Mouse (Mus musculus) midbrain, embryonic 12.5 days (tissue): ENCODE results near the gene Lrrc28. TPM values are rescaled to one million over a fixed set of nuclear protein-coding genes. Genes with fewer than 3 reads are reported as not detected.

Experiments used
- ATAC-seq: fragments of 200-750 bp; cut with Nextera tagmentation; 2 replicates; pipeline ENCODE4 v1.8.0; 2017; ENCODE audit warnings: low read depth, moderate TSS enrichment, moderate library complexity; ENCODE audit not compliant: low FRiP score
- H3K27ac ChIP-seq: fragments of 300-500 bp; sonication (generic); replicated peaks from 2 replicates; pipeline ENCODE4 v1.5.1; 2016; ENCODE audit warnings: mild to moderate bottlenecking
- H3K27me3 ChIP-seq: fragments of 300-500 bp; sonication (generic); 2 replicates; pipeline ENCODE4 v1.6.1; 2016; ENCODE audit warnings: mild to moderate bottlenecking
- H3K36me3 ChIP-seq: fragments of 300-500 bp; sonication (generic); 2 replicates; pipeline ENCODE4 v1.6.1; 2016
- H3K4me1 ChIP-seq: fragments of 300-500 bp; sonication (generic); 2 replicates; pipeline ENCODE4 v1.6.1; 2016
- H3K4me2 ChIP-seq: fragments of 300-500 bp; sonication (generic); replicated peaks from 2 replicates; pipeline ENCODE4 v1.6.1; 2016; ENCODE audit warnings: mild to moderate bottlenecking, moderate library complexity
- H3K4me3 ChIP-seq: fragments of 300-500 bp; sonication (generic); 2 replicates; pipeline ENCODE4 v1.5.1; 2016; ENCODE audit warnings: mild to moderate bottlenecking
- H3K9ac ChIP-seq: fragments of 300-500 bp; sonication (generic); replicated peaks from 2 replicates; pipeline ENCODE4 v1.6.1; 2016; ENCODE audit warnings: mild to moderate bottlenecking, moderate library complexity
- H3K9me3 ChIP-seq: fragments of 300-500 bp; sonication (generic); 2 replicates; pipeline ENCODE4 v1.6.1; 2016; ENCODE audit warnings: mild to moderate bottlenecking
- WGBS: fragments of 180-500 bp; shearing (Covaris S2); methylation state at CpG from one replicate; pipeline ENCODE4 v1.1.7; 2016; 5-methylcytosine and 5-hydroxymethylcytosine counted together
- polyA plus RNA-seq: library from polyadenylated mRNA; unstranded; fragments of >200 nt; fragmentation: Nextera tagmentation; extraction: Ambion mirVana; gene quantifications from 2 replicates; pipeline ENCODE4 v1.2.1, GENCODE M21; 2016

Lrrc28 gene
- polyA plus RNA-seq, 1 experiment from 2014 or later: 29.8 TPM

- no peaks in the 10 kb centered on the region for H3K9me3 ChIP-seq
- H3K4me2 ChIP-seq: peak overlapping the region; percentile 65
- peaks cover 25% of the 10 kb centered on the region for H3K4me1 ChIP-seq
- 42% methylated on average over 8 of the region's 8 CpGs for WGBS
- ATAC-seq: no peak
- peak overlapping the region; percentile 76 for H3K4me3 ChIP-seq
- no peaks in the 10 kb centered on the region for H3K27me3 ChIP-seq
- no peak overlapping the region for H3K27ac ChIP-seq
- H3K9ac ChIP-seq: peak overlapping the region; percentile 82; the same call in 1 of the 2 replicates
- peaks cover 5% of the 10 kb centered on the region; the same call in 1 of the 2 replicates for H3K36me3 ChIP-seq
These were observed 777 bp downstream of the Lrrc28 start for GRCm38 (mm10) chr7:67644291-67644690.

- Histone ChIP-seq H3K4me2 (no peak overlapping the region), H3K27me3 (no peaks in the 10 kb centered on the region), H3K36me3 (peaks cover 10% of the 10 kb centered on the region), H3K9me3 (no peaks in the 10 kb centered on the region), H3K27ac (no peak overlapping the region), H3K9ac (no peak overlapping the region), H3K4me3 (no peak overlapping the region), H3K4me1 (peaks cover 18% of the 10 kb centered on the region)
- no peak for ATAC-seq
- 92% methylated on average over 9 of the region's 9 CpGs for WGBS
These were observed 2.1 kb downstream of the Lrrc28 start for GRCm38 (mm10) chr7:67642955-67643354.

- WGBS: 87% methylated on average over 3 of the region's 3 CpGs
- Histone ChIP-seq H3K27me3 (no peaks in the 10 kb centered on the region), H3K4me2 (no peak overlapping the region), H3K36me3 (peaks cover 21% of the 10 kb centered on the region), H3K4me1 (peaks cover 4% of the 10 kb centered on the region; the same call in 1 of the 2 replicates), H3K9me3 (no peaks in the 10 kb centered on the region), H3K27ac (no peak overlapping the region), H3K4me3 (no peak overlapping the region), H3K9ac (no peak overlapping the region)
- no peak for ATAC-seq
These were observed 6.1 kb downstream of the Lrrc28 start for GRCm38 (mm10) chr7:67639006-67639405.

- Histone ChIP-seq H3K4me3 (no peak overlapping the region), H3K4me2 (no peak overlapping the region), H3K36me3 (peaks cover 24% of the 10 kb centered on the region), H3K9ac (no peak overlapping the region), H3K27me3 (no peaks in the 10 kb centered on the region), H3K27ac (no peak overlapping the region), H3K4me1 (peaks cover 4% of the 10 kb centered on the region; the same call in 1 of the 2 replicates), H3K9me3 (no peaks in the 10 kb centered on the region)
- WGBS: 72% methylated on average over 2 of the region's 2 CpGs
- no peak for ATAC-seq
These were observed 8.9 kb downstream of the Lrrc28 start for GRCm38 (mm10) chr7:67636161-67636560.

GRCm38 (mm10) chr7:67634210-67634609 is 10.9 kb downstream of the Lrrc28 start:
- no peak overlapping the region for H3K4me2 ChIP-seq
- H3K27me3 ChIP-seq: no peaks in the 10 kb centered on the region
- peaks cover 3% of the 10 kb centered on the region; the same call in 1 of the 2 replicates for H3K4me1 ChIP-seq
- H3K27ac ChIP-seq: no peak overlapping the region
- peaks cover 19% of the 10 kb centered on the region for H3K36me3 ChIP-seq
- H3K4me3 ChIP-seq: no peak overlapping the region
- H3K9ac ChIP-seq: no peak overlapping the region
- 98% methylated on average over 3 of the region's 3 CpGs for WGBS
- H3K9me3 ChIP-seq: no peaks in the 10 kb centered on the region
- no peak for ATAC-seq

- Histone ChIP-seq H3K36me3 (peaks cover 9% of the 10 kb centered on the region), H3K27ac (no peak overlapping the region), H3K9me3 (no peaks in the 10 kb centered on the region), H3K4me3 (no peak overlapping the region), H3K4me2 (no peak overlapping the region), H3K27me3 (no peaks in the 10 kb centered on the region), H3K9ac (no peak overlapping the region), H3K4me1 (no peaks in the 10 kb centered on the region)
- no peak for ATAC-seq
- WGBS: 89% methylated on average over 5 of the region's 5 CpGs
These were observed 12.7 kb downstream of the Lrrc28 start for GRCm38 (mm10) chr7:67632380-67632779.

- 0 out of 2 replicates have a peak, but pooled peaks have one; percentile 60 for ATAC-seq
- H3K4me1 ChIP-seq: no peaks in the 10 kb centered on the region
- H3K9ac ChIP-seq: no peak overlapping the region
- H3K36me3 ChIP-seq: peaks cover 4% of the 10 kb centered on the region; the same call in 1 of the 2 replicates
- H3K27me3 ChIP-seq: no peaks in the 10 kb centered on the region
- H3K9me3 ChIP-seq: no peaks in the 10 kb centered on the region
- 32% methylated on average over 2 of the region's 2 CpGs for WGBS
- no peak overlapping the region for H3K4me2 ChIP-seq
- no peak overlapping the region for H3K27ac ChIP-seq
- H3K4me3 ChIP-seq: no peak overlapping the region
These were observed 14.3 kb downstream of the Lrrc28 start for GRCm38 (mm10) chr7:67630817-67631216.

GRCm38 (mm10) chr7:67629681-67630080 is 15.4 kb downstream of the Lrrc28 start:
- H3K4me2 ChIP-seq: no peak overlapping the region
- H3K9ac ChIP-seq: no peak overlapping the region
- H3K27me3 ChIP-seq: no peaks in the 10 kb centered on the region
- no peaks in the 10 kb centered on the region for H3K9me3 ChIP-seq
- ATAC-seq: no peak
- H3K36me3 ChIP-seq: peaks cover 3% of the 10 kb centered on the region; the same call in 1 of the 2 replicates
- H3K4me1 ChIP-seq: no peaks in the 10 kb centered on the region
- no peak overlapping the region for H3K27ac ChIP-seq
- WGBS: 47% methylated on average over 5 of the region's 5 CpGs
- no peak overlapping the region for H3K4me3 ChIP-seq

- no peaks in the 10 kb centered on the region for H3K36me3 ChIP-seq
- 85% methylated on average over 5 of the region's 5 CpGs for WGBS
- H3K4me1 ChIP-seq: no peaks in the 10 kb centered on the region
- H3K9me3 ChIP-seq: no peaks in the 10 kb centered on the region
- H3K4me3 ChIP-seq: no peak overlapping the region
- H3K27me3 ChIP-seq: no peaks in the 10 kb centered on the region
- no peak overlapping the region for H3K4me2 ChIP-seq
- no peak for ATAC-seq
- H3K27ac ChIP-seq: no peak overlapping the region
- no peak overlapping the region for H3K9ac ChIP-seq
These were observed 18.4 kb downstream of the Lrrc28 start for GRCm38 (mm10) chr7:67626671-67627070.

GRCm38 (mm10) chr7:67622151-67622550 is 22.9 kb downstream of the Lrrc28 start:
- H3K4me1 ChIP-seq: no peaks in the 10 kb centered on the region
- no peaks in the 10 kb centered on the region for H3K27me3 ChIP-seq
- H3K9ac ChIP-seq: no peak overlapping the region
- no peak overlapping the region for H3K27ac ChIP-seq
- ATAC-seq: no peak
- no peaks in the 10 kb centered on the region for H3K36me3 ChIP-seq
- no peak overlapping the region for H3K4me3 ChIP-seq
- H3K4me2 ChIP-seq: no peak overlapping the region
- H3K9me3 ChIP-seq: no peaks in the 10 kb centered on the region
- WGBS: 85% methylated on average over 3 of the region's 3 CpGs

GRCm38 (mm10) chr7:67619836-67620235 is 25.2 kb downstream of the Lrrc28 start:
- H3K27me3 ChIP-seq: no peaks in the 10 kb centered on the region

GRCm38 (mm10) chr7:67618316-67618715 is 26.8 kb downstream of the Lrrc28 start:
- H3K27me3 ChIP-seq: no peaks in the 10 kb centered on the region
- H3K4me1 ChIP-seq: peaks cover 12% of the 10 kb centered on the region
- WGBS: 88% methylated on average over 3 of the region's 3 CpGs
- no peaks in the 10 kb centered on the region for H3K9me3 ChIP-seq
- no peak overlapping the region for H3K4me2 ChIP-seq
- H3K9ac ChIP-seq: no peak overlapping the region
- no peaks in the 10 kb centered on the region for H3K36me3 ChIP-seq
- H3K27ac ChIP-seq: no peak overlapping the region
- ATAC-seq: no peak
- H3K4me3 ChIP-seq: no peak overlapping the region

More at GRCm38 (mm10) chr7:67619836-67620235, 25.2 kb downstream of the Lrrc28 start:
- WGBS: 83% methylated on average over 4 of the region's 4 CpGs
- H3K4me1 ChIP-seq: no peaks in the 10 kb centered on the region
- H3K9me3 ChIP-seq: no peaks in the 10 kb centered on the region
- no peaks in the 10 kb centered on the region for H3K36me3 ChIP-seq
- ATAC-seq: no peak
- no peak overlapping the region for H3K9ac ChIP-seq
- H3K27ac ChIP-seq: no peak overlapping the region
- H3K4me3 ChIP-seq: no peak overlapping the region
- H3K4me2 ChIP-seq: no peak overlapping the region

- Histone ChIP-seq H3K4me1 (peaks cover 14% of the 10 kb centered on the region), H3K9ac (no peak overlapping the region), H3K36me3 (no peaks in the 10 kb centered on the region), H3K4me2 (no peak overlapping the region), H3K27me3 (no peaks in the 10 kb centered on the region), H3K9me3 (no peaks in the 10 kb centered on the region), H3K4me3 (no peak overlapping the region), H3K27ac (no peak overlapping the region)
- 96% methylated on average over 10 of the region's 10 CpGs for WGBS
- ATAC-seq: no peak
These were observed 27.4 kb downstream of the Lrrc28 start for GRCm38 (mm10) chr7:67617646-67618045.
